Comparison of ENCODE assay signal across 16 mouse cellular contexts in genomic region chr1:56675253-56675652, GRCm38 (mm10). TPM values are rescaled to one million over a fixed set of nuclear protein-coding genes. Genes with fewer than 3 reads are reported as not detected.
"Had no signal": no experiment of that assay in that cellular context is flagged by ENCODE, and none has a peak within 500 bp of the region (broad histone marks: within the 10 kb centered on the region; RNA-seq: fewer than 3 reads in every experiment).

No protein-coding gene starts in this region.

- DNase-seq: kidney, postnatal 14 days; liver, embryonic 13.5 days; liver, postnatal 0 days; lung, postnatal 14 days; midbrain, embryonic 14.5 days; right cerebral cortex, postnatal 25 days; thymus, postnatal 4 days had no signal

- H3K27me3 ChIP-seq: kidney, embryonic 15.5 days; limb, embryonic 15.5 days; liver, embryonic 13.5 days; lung, embryonic 15.5 days; megakaryocyte, embryonic 14.5 days; neural tube, embryonic 12.5 days had no signal

- H3K36me3 ChIP-seq: kidney, embryonic 15.5 days; limb, embryonic 15.5 days; liver, embryonic 13.5 days; lung, embryonic 15.5 days; neural tube, embryonic 12.5 days had no signal

- H3K4me3 ChIP-seq: kidney, embryonic 15.5 days; limb, embryonic 15.5 days; liver, embryonic 13.5 days; lung, embryonic 15.5 days; megakaryocyte, embryonic 14.5 days; neural tube, embryonic 12.5 days had no signal

- H3K27ac ChIP-seq: kidney, embryonic 15.5 days; limb, embryonic 15.5 days; liver, embryonic 13.5 days; lung, embryonic 15.5 days; macrophage; neural tube, embryonic 12.5 days; stomach, postnatal 0 days had no signal

- ATAC-seq: intestine, postnatal 0 days; liver, postnatal 0 days had no signal

- H3K9me3 ChIP-seq: kidney, embryonic 15.5 days; limb, embryonic 15.5 days; liver, embryonic 13.5 days; lung, embryonic 15.5 days; neural tube, embryonic 12.5 days had no signal

- H3K4me1 ChIP-seq: kidney, embryonic 15.5 days; limb, embryonic 15.5 days; liver, embryonic 13.5 days; lung, embryonic 15.5 days; megakaryocyte, embryonic 14.5 days; neural tube, embryonic 12.5 days had no signal

RNA-seq across cellular contexts. Expression of gene Hsfy2, which starts 38.0 kb away (rescaled TPM):
- polyA plus RNA-seq: intestine, postnatal 0 days; kidney, embryonic 15.5 days; limb, embryonic 15.5 days; liver, embryonic 13.5 days; liver, postnatal 0 days; lung, embryonic 15.5 days; macrophage; midbrain, embryonic 14.5 days; neural tube, embryonic 12.5 days; small intestine, adult 2 months; stomach, postnatal 0 days had no signal
